In genomic region chr10:111449662-111450061, GRCm38 (mm10) we compare ENCODE assay signal across 8 mouse cellular contexts. TPM values are rescaled to one million over a fixed set of nuclear protein-coding genes. Genes with fewer than 3 reads are reported as not detected.
DNase-seq lines count a peak whose midpoint lies in the region; ATAC-seq and TF ChIP-seq lines count a peak whose summit lies in the region.
"Not testable (repeated sequence)": the region's sequence is repeated elsewhere in the genome, so short reads cannot be mapped to it uniquely, and the experiment has no call there.

No protein-coding gene starts in this region.

- not testable (repeated sequence) for H3K36me3 ChIP-seq in liver, postnatal 0 days (replicated peaks; ENCODE audit: insufficient read depth, low read length); midbrain, postnatal 0 days (ENCODE audit: insufficient read depth, low read length); stomach, postnatal 0 days (ENCODE audit: control insufficient read depth, insufficient read depth, low read length)

- not testable (repeated sequence) for H3K4me3 ChIP-seq in liver, postnatal 0 days (ENCODE audit: low read depth, low read length); midbrain, postnatal 0 days (ENCODE audit: low read depth, low read length); stomach, postnatal 0 days (ENCODE audit: low read depth, low read length)

- ATAC-seq in liver, postnatal 0 days; midbrain, postnatal 0 days (ENCODE audit: low FRiP score); stomach, postnatal 0 days (ENCODE audit: low FRiP score, low TSS enrichment): not testable (repeated sequence)

- WGBS in liver, postnatal 0 days (ENCODE audit: insufficient replicate concordance) = 42% methylated on average over 5 of the region's 5 CpGs
- WGBS in midbrain, postnatal 0 days = 57% methylated on average over 5 of the region's 5 CpGs
- 67% methylated on average over 5 of the region's 5 CpGs for WGBS in stomach, postnatal 0 days

- H3K4me1 ChIP-seq in liver, postnatal 0 days (ENCODE audit: insufficient read depth); midbrain, postnatal 0 days (ENCODE audit: insufficient read depth, low read length); stomach, postnatal 0 days (replicated peaks; ENCODE audit: control insufficient read depth, insufficient read depth): not testable (repeated sequence)

- H3K27ac ChIP-seq in liver, postnatal 0 days (ENCODE audit: low read depth); midbrain, postnatal 0 days (ENCODE audit: low read depth, low read length); stomach, postnatal 0 days (replicated peaks): not testable (repeated sequence)

- not testable (repeated sequence) for H3K9me3 ChIP-seq in liver, postnatal 0 days (ENCODE audit: low read length); midbrain, postnatal 0 days (ENCODE audit: low read length); stomach, postnatal 0 days (ENCODE audit: control insufficient read depth, low read length)

- H3K9ac ChIP-seq in liver, postnatal 0 days (replicated peaks); midbrain, postnatal 0 days (replicated peaks; ENCODE audit: low read length, poor library complexity, severe bottlenecking); stomach, postnatal 0 days (ENCODE audit: low read length): not testable (repeated sequence)

- H3K4me2 ChIP-seq in liver, postnatal 0 days (ENCODE audit: low read depth, low read length); midbrain, postnatal 0 days (ENCODE audit: low read depth, low read length, poor library complexity, severe bottlenecking); stomach, postnatal 0 days (replicated peaks; ENCODE audit: low read depth): not testable (repeated sequence)

- peak; percentile 14; the same call in 1 of the 2 replicates for TF ChIP-seq CTCF in liver, postnatal 0 days (IDR thresholded peaks at IDR 0.05; ENCODE audit: low read depth)
- TF ChIP-seq CTCF in midbrain, postnatal 0 days (IDR thresholded peaks at IDR 0.05) = peak; percentile 5; the same call in 1 of the 2 replicates
- TF ChIP-seq CTCF in stomach, postnatal 0 days (IDR thresholded peaks at IDR 0.05; ENCODE audit: low read depth) = 0 out of 2 replicates have a peak, but pooled peaks have one; percentile 11

- not testable (repeated sequence) for TF ChIP-seq EP300 in liver, postnatal 0 days (IDR thresholded peaks at IDR 0.05; ENCODE audit: low read depth); stomach, postnatal 0 days (optimal IDR thresholded peaks at IDR 0.05)

- H3K27me3 ChIP-seq in liver, postnatal 0 days (ENCODE audit: insufficient read depth, low read length); midbrain, postnatal 0 days (ENCODE audit: insufficient read depth, low read length); stomach, postnatal 0 days (ENCODE audit: control insufficient read depth, insufficient read depth, low read length): not testable (repeated sequence)

- peak; percentile 28 for DNase-seq in CD4-positive, CD25-positive, alpha-beta regulatory T cell, adult 2 months (ENCODE audit: low read depth, low spot score)
- DNase-seq in ES-CJ7 (ENCODE audit: low read depth, low spot score) = peak; percentile 28
- peak; percentile 27 for DNase-seq in ZHBTc4 (ENCODE audit: low read depth, low spot score)
- DNase-seq in heart, adult 11 months = peak; percentile 61
- DNase-seq in liver, postnatal 0 days; midbrain, postnatal 0 days (ENCODE audit: low spot score); stomach, postnatal 0 days (ENCODE audit: low spot score): not testable (repeated sequence)
- DNase-seq in thymus, postnatal 14 days = peak; percentile 25

RNA-seq across cellular contexts. Expression of gene Nap1l1, which starts 23.4 kb away (rescaled TPM):
- polyA plus RNA-seq in liver, postnatal 0 days (2015; fragmentation: Nextera tagmentation; extraction: Ambion mirVana) = 69.9 and 73.7 TPM in 2 replicates
- 57.1 and 83.3 TPM in 2 replicates for total RNA-seq in midbrain, postnatal 0 days (2014; rRNA removed)
- 160 and 171 TPM in 2 replicates for polyA plus RNA-seq in midbrain, postnatal 0 days (2015; fragmentation: Nextera tagmentation; extraction: Ambion mirVana)
- 85.1 and 90.6 TPM in 2 replicates for polyA plus RNA-seq in stomach, postnatal 0 days (2015; fragmentation: Nextera tagmentation; extraction: Ambion mirVana)

RNA-seq across cellular contexts. Expression of gene Phlda1, which starts 56.4 kb away (rescaled TPM):
- 29.6 and 32.1 TPM in 2 replicates for polyA plus RNA-seq in liver, postnatal 0 days (2015; fragmentation: Nextera tagmentation; extraction: Ambion mirVana)
- total RNA-seq in midbrain, postnatal 0 days (2014; rRNA removed) = 6.8 and 7.0 TPM in 2 replicates
- polyA plus RNA-seq in midbrain, postnatal 0 days (2015; fragmentation: Nextera tagmentation; extraction: Ambion mirVana) = 32.6 and 32.9 TPM in 2 replicates
- 29.6 and 32.3 TPM in 2 replicates for polyA plus RNA-seq in stomach, postnatal 0 days (2015; fragmentation: Nextera tagmentation; extraction: Ambion mirVana)
